Mouse (Mus musculus): ENCODE data around the gene Hist1h4i. TPM values are rescaled to one million over a fixed set of nuclear protein-coding genes. Genes with fewer than 3 reads are reported as not detected.

Hist1h4i gene
- polyA plus RNA-seq, 1 experiment, result not detected

DNA sequence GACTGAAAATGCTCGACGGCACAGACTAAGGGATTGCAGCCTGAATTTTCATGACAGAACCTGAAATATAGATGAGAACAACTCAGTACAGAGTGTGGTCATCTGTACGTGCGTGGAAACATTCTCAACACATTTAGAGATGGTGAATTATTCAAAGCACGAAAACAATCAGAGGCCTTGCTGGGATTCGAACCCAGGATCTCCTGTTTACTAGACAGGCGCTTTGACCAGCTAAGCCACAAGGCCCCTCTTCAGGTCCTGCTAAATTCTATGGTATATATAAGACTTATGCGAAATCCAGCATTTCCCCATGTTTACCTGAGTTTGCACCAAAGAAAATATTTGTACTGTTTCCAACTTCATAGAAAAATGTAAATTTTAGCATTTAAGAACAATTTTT lies 11.2 kb downstream of the Hist1h4i start:
- 42% methylated on average over 8 of the region's 8 CpGs for WGBS
- TF ChIP-seq CTCF (IDR thresholded peaks at IDR 0.05; ENCODE audit: insufficient read depth, low read depth, low read length) (no peak), POLR2A (IDR thresholded peaks at IDR 0.05; ENCODE audit: insufficient read depth, low read depth, low read length) (no peak)
- no peak overlapping the region for H3K4me3 ChIP-seq (ENCODE audit: insufficient read depth, low read depth, low read length)
- H3K4me1 ChIP-seq (ENCODE audit: control insufficient read depth, insufficient read depth, low read length), result peaks cover 4% of the 10 kb centered on the region; the same call in 1 of the 2 replicates
- H3K27ac ChIP-seq (ENCODE audit: insufficient read depth, low read depth, low read length), result no peak overlapping the region

DNA sequence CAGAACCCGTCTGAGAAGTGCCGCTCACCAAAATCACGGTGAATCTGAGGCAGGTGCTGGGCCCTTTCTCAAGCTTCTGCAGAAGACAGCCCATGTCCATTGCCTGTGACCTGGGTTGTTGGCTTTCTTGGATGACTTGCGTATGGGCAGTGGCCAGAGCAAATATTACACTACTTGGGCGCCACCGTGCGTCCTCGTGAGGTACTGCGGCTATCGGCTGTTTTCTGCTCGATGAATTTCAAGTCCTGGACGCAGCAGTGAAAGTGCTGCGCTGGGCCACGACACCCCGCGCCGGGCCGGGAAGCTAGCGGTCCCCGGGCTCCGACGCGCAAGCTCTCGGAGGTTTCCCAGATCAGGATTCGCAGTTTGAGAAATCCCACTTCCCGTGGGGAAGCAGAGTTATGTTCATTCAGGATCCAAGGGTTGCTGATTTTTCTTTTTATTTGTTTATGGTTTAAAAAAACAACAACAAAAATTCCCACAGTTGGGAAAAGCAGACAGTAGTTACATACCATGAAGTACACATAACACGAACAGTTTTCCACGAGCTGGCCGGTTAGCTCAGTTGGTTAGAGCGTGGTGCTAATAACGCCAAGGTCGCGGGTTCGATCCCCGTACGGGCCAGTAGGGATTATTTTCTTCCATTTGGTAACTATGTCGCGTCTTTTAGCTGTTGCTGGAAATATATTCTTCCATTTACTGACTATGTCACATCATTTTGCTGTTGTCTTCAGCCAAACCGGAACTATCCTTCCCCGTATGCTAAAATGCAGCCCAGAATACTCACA lies 12.3 kb downstream of the Hist1h4i start:
- Histone ChIP-seq H3K4me3 (ENCODE audit: insufficient read depth, low read depth, low read length) (peak overlapping the region; percentile 57), H3K4me1 (ENCODE audit: control insufficient read depth, insufficient read depth, low read length) (peaks cover 4% of the 10 kb centered on the region; the same call in 1 of the 2 replicates), H3K27ac (ENCODE audit: insufficient read depth, low read depth, low read length) (0 out of 2 replicates have a peak overlapping the region, but pooled peaks have one; percentile 17)
- peak; percentile 90 for TF ChIP-seq CTCF (IDR thresholded peaks at IDR 0.05; ENCODE audit: insufficient read depth, low read depth, low read length)
- no peak for TF ChIP-seq POLR2A (IDR thresholded peaks at IDR 0.05; ENCODE audit: insufficient read depth, low read depth, low read length)
- 1% methylated on average over 40 of the region's 40 CpGs for WGBS

- whole genome bisulfite sequencing, result 7% methylated on average over 35 of the region's 35 CpGs
- peak overlapping the region; percentile 29 for H3K4me3 ChIP-seq (ENCODE audit: insufficient read depth, low read depth, low read length)
- peaks cover 4% of the 10 kb centered on the region; the same call in 1 of the 2 replicates for H3K4me1 ChIP-seq (ENCODE audit: control insufficient read depth, insufficient read depth, low read length)
- H3K27ac ChIP-seq (ENCODE audit: insufficient read depth, low read depth, low read length), result no peak overlapping the region
- TF ChIP-seq POLR2A (IDR thresholded peaks at IDR 0.05; ENCODE audit: insufficient read depth, low read depth, low read length) (no peak), CTCF (IDR thresholded peaks at IDR 0.05; ENCODE audit: insufficient read depth, low read depth, low read length) (no peak)
These were observed 14.8 kb downstream of the Hist1h4i start for GRCm38 (mm10) chr13:22026058-22027031.

- 2% methylated on average over 9 of the region's 9 CpGs for WGBS
- TF ChIP-seq CTCF (IDR thresholded peaks at IDR 0.05; ENCODE audit: insufficient read depth, low read depth, low read length) (no peak), POLR2A (IDR thresholded peaks at IDR 0.05; ENCODE audit: insufficient read depth, low read depth, low read length) (no peak)
- Histone ChIP-seq H3K27ac (ENCODE audit: insufficient read depth, low read depth, low read length) (no peak overlapping the region), H3K4me1 (ENCODE audit: control insufficient read depth, insufficient read depth, low read length) (peaks cover 2% of the 10 kb centered on the region; the same call in 1 of the 2 replicates), H3K4me3 (ENCODE audit: insufficient read depth, low read depth, low read length) (no peak overlapping the region; the same call in 1 of the 2 replicates)
These were observed 18.9 kb downstream of the Hist1h4i start for GRCm38 (mm10) chr13:22022241-22022640.

GRCm38 (mm10) chr13:22021581-22021980 lies 19.6 kb downstream of the Hist1h4i start:
- 2% methylated on average over 11 of the region's 11 CpGs for WGBS
- TF ChIP-seq CTCF (IDR thresholded peaks at IDR 0.05; ENCODE audit: insufficient read depth, low read depth, low read length), result no peak
- no peak for TF ChIP-seq POLR2A (IDR thresholded peaks at IDR 0.05; ENCODE audit: insufficient read depth, low read depth, low read length)
- Histone ChIP-seq H3K4me3 (ENCODE audit: insufficient read depth, low read depth, low read length) (no peak overlapping the region), H3K4me1 (ENCODE audit: control insufficient read depth, insufficient read depth, low read length) (peaks cover under 1% of the 10 kb centered on the region; the same call in 1 of the 2 replicates), H3K27ac (ENCODE audit: insufficient read depth, low read depth, low read length) (no peak overlapping the region)

GRCm38 (mm10) chr13:22020901-22021339 lies 20.2 kb downstream of the Hist1h4i start:
- no peak overlapping the region for H3K27ac ChIP-seq (ENCODE audit: insufficient read depth, low read depth, low read length)
- 4% methylated on average over 8 of the region's 8 CpGs for WGBS
- no peaks in the 10 kb centered on the region for H3K4me1 ChIP-seq (ENCODE audit: control insufficient read depth, insufficient read depth, low read length)
- TF ChIP-seq POLR2A (IDR thresholded peaks at IDR 0.05; ENCODE audit: insufficient read depth, low read depth, low read length) (no peak), CTCF (IDR thresholded peaks at IDR 0.05; ENCODE audit: insufficient read depth, low read depth, low read length) (no peak)
- H3K4me3 ChIP-seq (ENCODE audit: insufficient read depth, low read depth, low read length), result no peak overlapping the region

- Histone ChIP-seq H3K27ac (ENCODE audit: insufficient read depth, low read depth, low read length) (no peak overlapping the region), H3K4me1 (ENCODE audit: control insufficient read depth, insufficient read depth, low read length) (no peaks in the 10 kb centered on the region), H3K4me3 (ENCODE audit: insufficient read depth, low read depth, low read length) (no peak overlapping the region)
- TF ChIP-seq CTCF (IDR thresholded peaks at IDR 0.05; ENCODE audit: insufficient read depth, low read depth, low read length), result no peak
- no peak for TF ChIP-seq POLR2A (IDR thresholded peaks at IDR 0.05; ENCODE audit: insufficient read depth, low read depth, low read length)
- 6% methylated on average over 44 of the region's 44 CpGs for WGBS
These were observed 21.0 kb downstream of the Hist1h4i start for GRCm38 (mm10) chr13:22019934-22020835.

All from olfactory bulb, adult 2 months (tissue).